Mouse (Mus musculus): ENCODE measurements around the gene Plekha6.

Gene Plekha6

GRCm38 (mm10) chr1:133274163-133274562, 110.2 kb downstream of the Plekha6 start:
- DNase-seq (ENCODE audit: low spot score in 2 of 2): no peak

GRCm38 (mm10) chr1:133276983-133277382, 113.0 kb downstream of the Plekha6 start:
- DNase-seq (ENCODE audit: low spot score in 2 of 2): no peak

DNA sequence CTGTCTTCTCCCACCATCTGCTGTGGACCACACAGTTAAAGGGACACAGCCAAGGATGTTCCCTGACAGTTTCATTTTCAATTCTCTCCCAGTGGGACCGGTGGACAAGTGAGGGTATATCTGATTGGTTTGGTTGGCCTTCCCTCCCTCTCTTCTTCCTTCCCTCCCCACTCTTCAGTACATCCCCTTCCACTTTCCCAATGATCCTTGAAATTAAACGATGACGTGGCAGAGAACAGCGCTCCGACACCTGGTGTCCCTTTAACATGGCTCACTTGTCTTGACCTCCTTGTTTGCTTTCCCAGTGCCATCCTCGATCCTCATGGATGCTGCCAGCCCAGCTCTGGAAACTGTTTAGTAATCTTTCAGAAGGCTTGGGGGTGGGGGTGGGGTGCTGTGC, 114.5 kb downstream of the Plekha6 start:
- no peak for DNase-seq (ENCODE audit: low spot score in 2 of 2)

DNA sequence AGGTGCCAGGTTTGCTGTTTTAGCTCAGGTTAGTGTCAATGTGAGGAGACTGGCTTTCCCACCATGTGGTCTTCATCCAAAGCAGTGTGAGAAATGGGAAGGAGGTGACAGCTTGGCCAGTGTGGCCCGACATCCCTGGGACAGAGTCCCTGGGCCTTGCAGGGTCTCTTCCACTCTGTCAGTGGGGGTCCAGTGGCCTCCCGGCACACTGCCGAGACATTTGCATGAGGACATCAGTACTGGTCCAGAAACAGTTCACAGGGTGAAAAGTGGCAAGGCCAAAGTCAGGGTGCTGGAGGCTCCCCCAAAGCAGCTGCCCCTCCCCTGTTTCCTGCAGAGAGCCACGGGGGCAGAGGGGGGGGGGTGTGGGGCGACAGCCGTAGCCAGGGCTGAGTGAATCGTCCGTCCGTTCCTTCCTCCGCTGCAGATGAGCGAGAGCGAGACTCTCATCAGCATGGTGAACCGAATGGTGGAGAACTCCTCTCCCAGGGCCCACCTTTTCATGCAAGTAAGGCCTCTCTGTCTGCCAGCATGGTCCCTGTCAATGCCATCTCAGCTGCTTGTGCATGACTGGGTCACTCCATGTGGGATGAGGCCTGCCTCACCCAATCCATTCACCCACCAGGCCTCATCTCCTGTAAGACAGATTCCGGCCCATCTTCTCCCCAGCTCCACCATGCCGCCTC, 115.1 kb downstream of the Plekha6 start:
- no peak for DNase-seq (ENCODE audit: low spot score in 2 of 2)

GRCm38 (mm10) chr1:133279632-133280093, 115.7 kb downstream of the Plekha6 start:
- DNase-seq (ENCODE audit: low spot score in 2 of 2): no peak

GRCm38 (mm10) chr1:133280537-133280936, 116.5 kb downstream of the Plekha6 start:
- no peak for DNase-seq (ENCODE audit: low spot score in 2 of 2)

DNA sequence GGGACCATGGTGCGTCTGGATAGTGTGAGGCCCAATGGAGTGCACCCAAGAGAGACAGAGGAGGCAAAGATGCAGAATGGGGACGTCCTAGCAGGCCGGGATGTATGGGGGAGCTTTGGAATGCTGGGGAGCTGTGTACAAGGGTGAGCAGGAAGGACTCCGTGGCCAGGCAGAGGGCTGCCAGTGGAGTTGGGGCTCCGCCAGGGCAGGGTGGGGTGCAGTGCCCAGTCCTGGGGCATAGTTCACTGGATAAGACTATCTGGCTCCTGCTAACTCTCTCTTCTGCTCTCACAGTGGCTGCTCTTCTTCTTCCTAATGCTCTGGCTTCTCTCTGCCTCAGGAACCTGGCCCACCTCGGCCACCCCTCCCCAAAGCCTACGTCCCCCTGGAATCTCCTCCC, 121.9 kb downstream of the Plekha6 start:
- no peak for DNase-seq (ENCODE audit: low spot score in 2 of 2)

DNA sequence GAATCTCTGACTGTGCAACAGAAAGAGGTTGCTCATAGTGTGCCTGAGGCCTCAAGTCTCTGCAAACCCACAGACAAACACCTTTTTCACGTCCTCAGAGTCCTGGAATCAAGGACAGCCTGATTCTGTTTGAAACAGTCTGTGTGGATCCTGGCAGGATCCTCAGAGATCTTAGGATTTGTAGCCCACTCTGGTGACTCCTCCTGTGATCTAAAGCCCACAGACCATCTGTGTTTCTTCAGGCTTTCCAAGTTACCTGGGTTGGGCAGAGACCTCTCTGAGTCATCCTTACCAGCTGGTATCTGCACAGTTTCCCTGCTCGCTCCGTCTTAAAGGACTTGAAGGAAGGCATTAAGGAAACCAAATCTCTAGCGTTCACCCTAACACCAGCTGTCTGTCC, 123.0 kb downstream of the Plekha6 start:
- DNase-seq (ENCODE audit: low spot score in 2 of 2): peak in 1 of 2 experiments; percentile 40

DNA sequence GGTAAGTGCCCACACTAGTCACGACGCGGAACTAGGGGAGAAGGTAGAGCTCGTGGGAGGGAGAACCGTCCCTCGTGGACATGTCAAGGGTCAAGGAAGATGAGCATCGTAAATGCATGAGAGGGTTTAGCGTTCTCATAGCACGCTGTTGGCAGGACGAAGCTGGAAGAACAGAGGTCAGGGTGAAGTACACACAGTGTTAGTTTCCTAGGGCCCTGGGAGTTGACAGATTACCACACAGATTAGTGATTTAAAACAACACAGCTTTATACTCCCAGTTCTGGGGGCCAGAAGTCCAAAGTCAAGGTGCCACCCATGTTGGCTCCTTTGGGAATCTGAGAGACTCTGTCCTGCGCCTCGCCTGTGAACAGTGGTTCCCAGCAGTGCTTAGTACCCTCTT, 123.9 kb downstream of the Plekha6 start:
- no peak for DNase-seq (ENCODE audit: low spot score in 2 of 2)

DNA sequence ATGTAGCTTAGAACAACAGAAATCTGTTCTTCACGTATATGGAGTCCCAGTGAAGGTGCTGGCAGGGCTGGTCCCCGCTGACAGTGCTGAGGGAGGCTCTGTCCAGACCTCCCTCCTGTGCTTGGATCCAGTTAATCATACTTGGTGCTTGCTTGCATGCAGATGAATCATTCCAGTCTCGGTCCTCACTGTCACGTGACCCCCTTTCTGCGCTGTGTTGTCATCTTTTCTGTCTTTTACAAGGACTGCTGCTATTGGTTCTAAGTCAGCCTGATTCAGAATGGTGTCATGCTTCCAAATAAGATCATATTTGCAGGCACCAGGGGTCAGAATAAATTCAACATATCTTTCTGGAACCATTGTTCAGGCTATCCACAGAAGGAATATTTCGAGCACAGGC, 127.9 kb downstream of the Plekha6 start:
- DNase-seq (ENCODE audit: low spot score in 2 of 2): no peak

- no peak for DNase-seq (ENCODE audit: low spot score in 2 of 2)
Measured at GRCm38 (mm10) chr1:133292608-133293007, 128.6 kb downstream of the Plekha6 start.

- DNase-seq (ENCODE audit: low spot score in 2 of 2): no peak
Measured at GRCm38 (mm10) chr1:133296376-133296775, 132.4 kb downstream of the Plekha6 start.

DNA sequence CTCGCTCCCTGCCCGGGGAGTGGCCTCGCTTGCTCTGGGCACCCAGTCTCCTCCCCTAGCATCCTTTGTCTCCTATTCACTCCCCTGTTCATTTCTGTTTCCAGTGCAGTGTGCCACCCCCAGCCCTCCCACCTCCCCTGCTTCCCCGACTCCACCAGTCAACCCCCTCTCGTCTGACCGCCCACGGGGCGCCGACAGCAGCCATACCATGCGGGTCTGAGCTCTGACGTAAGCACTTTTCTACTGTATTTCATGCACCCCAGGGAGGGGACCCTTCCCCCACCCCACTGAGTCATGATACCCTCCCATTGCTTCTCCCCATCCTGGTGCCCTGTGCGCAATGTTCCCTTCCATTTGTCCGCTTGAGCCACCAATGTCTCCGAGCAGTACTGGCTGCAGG, 134.8 kb downstream of the Plekha6 start:
- DNase-seq (ENCODE audit: low spot score in 2 of 2): peak in 1 of 2 experiments; percentile 33

DNA sequence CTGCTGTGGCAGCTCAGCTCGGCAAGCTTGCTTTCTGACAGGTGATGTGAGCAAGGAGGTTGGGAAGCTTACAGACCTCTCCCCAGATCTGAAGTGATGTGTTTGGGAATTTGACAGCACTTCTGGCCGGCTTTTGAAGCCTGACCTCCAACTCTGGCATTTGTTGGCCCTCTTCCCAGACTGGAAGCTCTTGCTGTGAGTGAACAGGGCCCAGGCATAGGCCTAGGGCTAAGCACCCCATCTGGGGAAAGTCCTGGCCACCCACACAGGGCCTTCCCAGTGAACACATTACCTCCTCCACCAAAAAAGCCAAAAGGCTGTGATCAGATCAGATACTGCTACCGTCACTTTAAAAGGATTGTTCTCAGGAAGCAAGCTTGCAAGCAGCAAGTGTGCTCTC, 138.5 kb downstream of the Plekha6 start:
- no peak for DNase-seq (ENCODE audit: low spot score in 2 of 2)

- peak; percentile 53 to 54 for DNase-seq (ENCODE audit: low spot score in 2 of 2)
Measured at GRCm38 (mm10) chr1:133306842-133307241, 142.8 kb downstream of the Plekha6 start.

GRCm38 (mm10) chr1:133307318-133307717, 143.3 kb downstream of the Plekha6 start:
- no peak for DNase-seq (ENCODE audit: low spot score in 2 of 2)

GRCm38 (mm10) chr1:133309652-133310267, 145.8 kb downstream of the Plekha6 start, which contains the start of gene Golt1a:
Gene Golt1a, plus strand, starts transcription at chr1:133309800.
- DNase-seq (ENCODE audit: low spot score in 2 of 2): no peak

DNA sequence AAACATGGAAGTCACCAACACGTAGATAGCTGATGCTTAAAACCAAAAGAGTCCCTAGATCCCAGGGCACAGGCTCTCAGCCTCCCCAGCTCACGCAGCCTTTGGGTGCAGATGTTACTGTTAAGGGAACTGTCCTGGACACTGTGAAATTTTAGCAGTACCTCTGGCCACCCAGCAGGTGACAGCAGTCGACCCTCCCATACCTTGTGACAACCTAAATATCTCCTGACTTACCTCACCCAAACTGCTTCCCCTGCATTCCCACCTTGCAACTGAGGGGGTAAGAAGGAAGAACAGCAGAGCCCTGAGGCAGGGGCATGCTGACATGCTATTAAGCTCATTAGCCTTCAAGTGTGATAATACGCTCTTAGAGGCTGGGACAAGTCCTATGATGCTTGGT, 147.2 kb downstream of the Plekha6 start:
- no peak for DNase-seq (ENCODE audit: low spot score in 2 of 2)

DNA sequence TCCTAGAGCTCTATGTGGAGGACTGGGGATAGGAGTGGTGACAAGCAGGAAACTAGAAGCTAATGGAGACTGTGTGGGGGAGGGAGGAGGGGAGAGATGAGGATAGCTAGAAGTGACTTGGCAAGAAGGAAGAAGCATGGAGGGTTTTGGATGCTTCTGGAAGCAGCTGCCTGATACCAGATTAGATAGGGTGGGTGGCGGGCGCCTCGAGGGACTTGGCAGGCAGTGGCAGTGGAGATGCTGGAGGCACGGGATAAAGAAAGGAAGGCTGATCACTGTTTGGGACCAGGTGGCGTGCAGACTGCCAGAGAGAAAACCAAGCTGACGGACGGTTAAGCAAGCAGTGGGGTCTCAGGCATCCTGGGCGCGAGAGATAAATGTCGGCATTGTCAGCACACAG, 147.9 kb downstream of the Plekha6 start:
- peak; percentile 81 to 86 for DNase-seq (ENCODE audit: low spot score in 2 of 2)

- DNase-seq (ENCODE audit: low spot score in 2 of 2): no peak
Measured at GRCm38 (mm10) chr1:133314364-133314763, 150.4 kb downstream of the Plekha6 start.

DNA sequence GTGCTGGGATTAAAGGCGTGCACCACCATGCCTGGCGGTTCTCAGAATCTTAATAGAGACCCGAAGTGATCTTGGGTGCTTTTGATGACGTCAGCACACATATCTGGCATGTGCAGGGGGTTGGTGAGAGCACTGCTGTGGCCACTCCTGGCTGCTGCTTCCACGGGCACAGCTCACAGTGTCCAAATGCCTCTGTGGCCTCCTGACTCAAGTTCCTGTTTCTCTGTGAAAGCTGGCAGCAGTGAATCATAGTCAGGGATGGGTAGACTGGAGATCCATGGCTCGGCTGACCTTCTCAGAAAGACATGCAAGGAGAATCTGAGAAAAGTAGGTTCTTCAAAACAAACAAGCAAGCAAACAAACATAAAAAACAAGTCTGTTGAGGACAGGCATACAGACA, 151.8 kb downstream of the Plekha6 start:
- DNase-seq (ENCODE audit: low spot score in 2 of 2): no peak

DNA sequence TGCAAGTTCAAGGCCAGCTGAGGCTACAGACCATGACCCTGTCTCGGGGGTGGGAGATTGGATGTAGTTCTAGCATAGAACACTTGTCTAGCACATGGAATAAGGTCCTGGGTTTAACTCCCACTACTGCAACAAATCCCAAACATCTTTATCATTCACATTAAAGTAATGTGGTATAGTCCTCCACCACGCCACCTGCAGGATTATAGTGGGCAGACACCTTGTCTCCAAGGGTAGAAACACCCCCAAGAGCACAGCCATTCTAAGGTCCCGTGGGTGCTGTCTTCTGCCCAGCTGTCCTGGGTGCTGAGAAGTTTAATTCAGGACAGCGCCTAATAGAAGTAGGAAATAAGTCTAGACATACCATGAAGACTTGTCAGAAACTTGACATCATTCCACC, 152.6 kb downstream of the Plekha6 start:
- no peak for DNase-seq (ENCODE audit: low spot score in 2 of 2)

GRCm38 (mm10) chr1:133317149-133317548, 153.1 kb downstream of the Plekha6 start:
- DNase-seq (ENCODE audit: low spot score in 2 of 2): no peak

All from right cerebral cortex, postnatal 36 days (tissue).